Mouse (Mus musculus) WW6 (cell line): ENCODE data around the gene Lrrc4c.
A peak's percentile ranks its signal among the peaks of the same experiment; 100 is the strongest.

ENCODE experiments used
- DNase-seq: peaks from one replicate; pipeline ENCODE4 v3.0.0-alpha.2; 2013; ENCODE audit warnings: low read depth, low spot score

Lrrc4c gene

GRCm38 (mm10) chr2:96317387-96318299 lies at the start of gene Lrrc4c:
Gene Lrrc4c, plus strand, starts transcription at chr2:96318169.
- DNase-seq: no peak

GRCm38 (mm10) chr2:96275061-96275460 lies 42.9 kb upstream of the Lrrc4c start:
- DNase-seq: no peak

GRCm38 (mm10) chr2:96282926-96283325 lies 35.0 kb upstream of the Lrrc4c start:
- no peak for DNase-seq

- DNase-seq: no peak
Observed at GRCm38 (mm10) chr2:96287512-96287911, 30.5 kb upstream of the Lrrc4c start.

GRCm38 (mm10) chr2:96290541-96290940 lies 27.4 kb upstream of the Lrrc4c start:
- no peak for DNase-seq

GRCm38 (mm10) chr2:96315034-96315433 lies 2.9 kb upstream of the Lrrc4c start:
- peak; percentile 13 for DNase-seq

GRCm38 (mm10) chr2:96316531-96316930 lies 1.4 kb upstream of the Lrrc4c start:
- no peak for DNase-seq

- DNase-seq: no peak
Observed at GRCm38 (mm10) chr2:96318556-96318955, 587 bp downstream of the Lrrc4c start.

GRCm38 (mm10) chr2:96319201-96319600 lies 1.2 kb downstream of the Lrrc4c start:
- no peak for DNase-seq

- no peak for DNase-seq
Observed at GRCm38 (mm10) chr2:96319649-96320048, 1.7 kb downstream of the Lrrc4c start.

- no peak for DNase-seq
Observed at GRCm38 (mm10) chr2:96334652-96335051, 16.7 kb downstream of the Lrrc4c start.

- DNase-seq: no peak
Observed at GRCm38 (mm10) chr2:96337354-96337753, 19.4 kb downstream of the Lrrc4c start.

- no peak for DNase-seq
Observed at GRCm38 (mm10) chr2:96401186-96401811, 83.3 kb downstream of the Lrrc4c start.

GRCm38 (mm10) chr2:96402514-96402913 lies 84.5 kb downstream of the Lrrc4c start:
- DNase-seq: no peak

GRCm38 (mm10) chr2:96406856-96407255 lies 88.9 kb downstream of the Lrrc4c start:
- DNase-seq: no peak

GRCm38 (mm10) chr2:96411182-96411581 lies 93.2 kb downstream of the Lrrc4c start:
- no peak for DNase-seq

- no peak for DNase-seq
Observed at GRCm38 (mm10) chr2:96461566-96461965, 143.6 kb downstream of the Lrrc4c start.

GRCm38 (mm10) chr2:96475674-96476073 lies 157.7 kb downstream of the Lrrc4c start:
- DNase-seq: no peak

GRCm38 (mm10) chr2:96499116-96499882 lies 181.3 kb downstream of the Lrrc4c start:
- DNase-seq: no peak

- DNase-seq: no peak
Observed at GRCm38 (mm10) chr2:96504140-96504539, 186.2 kb downstream of the Lrrc4c start.

GRCm38 (mm10) chr2:96505641-96506040 lies 187.7 kb downstream of the Lrrc4c start:
- DNase-seq: no peak

GRCm38 (mm10) chr2:96508991-96509390 lies 191.0 kb downstream of the Lrrc4c start:
- DNase-seq: no peak
